Mouse (Mus musculus) frontal cortex, postnatal 36 days (tissue): ENCODE measurements at regions not wholly inside any gene's neighbourhood (a gene's known extent, or its start where the extent isn't known, plus 50 kb on each side); places are given as distances from the start of the nearest gene placed in this dataset.

Source experiments
- DNase-seq, 2 experiments: peaks; one replicate each; pipeline ENCODE4 v3.0.0; 2022; ENCODE audit warnings: low spot score in 2 of 2

DNA sequence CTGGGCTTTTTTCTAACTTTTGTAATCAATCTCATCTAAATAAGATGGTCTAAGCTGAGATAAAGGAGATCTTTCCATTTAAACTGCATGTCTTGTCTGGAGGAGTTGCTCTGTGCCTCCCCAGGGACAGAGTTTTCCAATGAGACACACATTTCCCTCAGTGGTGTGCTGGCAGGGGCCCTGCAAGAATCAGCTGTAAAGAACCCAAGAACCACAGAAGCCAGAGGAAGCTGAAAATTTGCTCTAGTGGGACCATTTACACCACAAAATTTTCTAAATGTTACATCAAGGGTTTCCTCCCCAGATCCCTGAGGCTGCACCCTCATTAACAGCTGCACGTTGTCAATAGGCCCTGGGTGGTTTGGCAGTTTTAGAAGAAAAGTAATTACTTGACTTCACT is 301.0 kb upstream of the Ttc14 start:
- DNase-seq = no peak

DNA sequence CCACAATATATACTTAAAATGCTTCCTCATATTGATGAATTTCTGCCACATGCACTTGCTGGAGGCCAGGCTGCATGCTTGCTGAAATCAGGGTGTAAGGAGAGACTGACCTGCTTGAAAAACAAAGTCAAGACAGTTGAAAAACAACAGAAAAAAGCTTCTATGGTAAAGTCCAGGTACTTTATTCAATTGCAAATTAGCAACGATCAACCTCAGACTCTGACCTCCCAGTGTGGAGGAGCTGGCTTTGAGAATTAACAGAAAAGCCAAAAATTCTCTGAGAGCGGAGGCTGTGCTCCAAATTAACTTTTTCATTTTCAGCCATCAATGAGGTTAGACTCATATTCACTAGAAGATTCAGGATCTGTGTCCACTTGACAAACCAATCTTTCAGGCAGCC is 291.4 kb upstream of the Ttc14 start:
- no peak for DNase-seq

DNA sequence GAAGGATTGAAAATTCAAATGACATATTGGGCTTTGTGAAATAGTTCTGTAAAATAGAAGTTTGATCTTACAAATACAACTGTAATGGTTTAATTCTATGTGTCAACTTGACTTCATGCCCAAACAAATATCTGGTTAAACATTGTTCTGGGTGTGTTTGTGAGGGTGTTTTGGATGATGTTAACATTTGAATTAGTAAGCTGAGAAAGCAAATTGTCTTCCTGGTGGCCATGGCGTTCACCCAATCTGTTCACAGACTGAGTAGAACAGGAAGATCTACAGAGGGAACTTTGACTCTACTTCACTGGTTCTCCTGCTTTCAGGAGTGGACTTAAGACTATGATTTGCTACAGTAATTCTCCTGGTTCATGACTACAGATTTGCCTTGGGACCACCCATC is 255.5 kb upstream of the Ttc14 start:
- DNase-seq = no peak

DNA sequence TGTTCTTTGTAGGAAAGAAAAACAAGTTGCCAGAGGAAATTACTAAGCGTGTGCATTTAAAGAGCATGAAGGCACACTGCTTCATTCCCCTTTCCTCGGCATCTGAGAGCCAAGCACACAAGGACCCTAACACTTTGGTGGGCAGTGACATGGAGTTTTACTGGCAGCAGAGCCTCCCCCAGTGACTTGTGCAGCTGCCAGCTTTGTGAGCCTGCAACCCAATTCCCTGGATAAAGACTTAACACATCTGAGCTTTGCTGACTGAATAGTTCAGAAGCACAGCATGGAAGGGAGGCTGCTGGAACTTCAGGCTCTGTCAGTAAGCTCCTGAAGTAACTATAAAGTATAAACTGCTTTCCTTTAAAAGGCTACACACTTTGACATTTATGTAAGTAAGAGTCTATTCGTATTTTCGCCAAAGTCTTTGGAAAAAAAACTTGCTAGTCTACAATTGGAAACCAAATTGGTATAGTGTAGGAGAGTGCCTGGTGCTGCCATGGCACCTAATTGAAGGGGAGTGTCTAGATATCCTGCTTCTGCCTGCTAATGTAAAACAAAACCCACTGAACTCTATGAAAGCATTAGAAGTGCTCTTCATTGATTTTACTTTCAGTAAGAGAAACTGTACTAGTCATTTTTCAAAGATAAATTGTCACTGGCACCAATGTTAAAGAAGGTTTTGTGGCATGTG is 236.8 kb upstream of the Ttc14 start:
- DNase-seq = peak in 1 of 2 experiments; percentile 21

DNA sequence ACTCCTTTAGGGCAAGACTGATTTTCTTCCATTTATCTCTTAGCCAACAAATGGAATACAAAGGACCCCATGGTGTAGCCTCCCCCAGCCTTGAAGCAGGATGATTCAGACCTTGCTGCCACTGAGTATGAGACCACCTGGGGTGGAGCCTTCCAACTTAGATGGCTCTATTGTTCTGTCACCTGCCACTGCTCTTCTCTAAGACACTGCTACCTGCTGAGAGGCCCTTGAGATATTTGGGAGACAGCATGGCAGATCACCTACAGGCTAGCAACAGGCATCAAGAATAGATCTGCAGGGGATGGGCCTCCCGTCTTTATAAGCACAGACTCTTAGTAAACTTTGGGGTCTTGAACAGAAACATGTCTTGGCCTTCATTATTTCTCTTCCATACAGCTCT is 219.0 kb upstream of the Ttc14 start:
- no peak for DNase-seq

DNA sequence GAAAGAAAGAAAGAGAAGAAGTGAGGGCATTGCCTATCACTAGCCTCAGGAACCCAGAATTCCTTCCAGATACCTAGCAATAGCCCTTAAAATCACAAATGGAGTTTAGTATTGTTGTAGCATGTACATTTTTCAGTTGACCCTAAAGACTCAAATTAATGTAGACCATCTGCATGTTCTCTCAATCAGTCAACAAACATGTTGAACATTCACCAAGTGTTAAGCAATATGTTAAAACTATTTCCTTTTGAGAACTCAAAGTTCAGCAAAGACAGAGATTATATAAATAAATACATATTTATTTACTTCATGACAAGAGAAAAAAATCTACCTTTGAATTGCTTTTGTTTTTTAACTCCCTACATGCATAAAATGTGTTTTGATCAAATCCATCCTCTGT is 185.4 kb upstream of the Ttc14 start:
- DNase-seq = no peak

GRCm38 (mm10) chr3:33616871-33617270 is 182.8 kb upstream of the Ttc14 start:
- no peak for DNase-seq

- no peak for DNase-seq
These were observed 166.6 kb upstream of the Ttc14 start for GRCm38 (mm10) chr3:33632928-33633514.

- DNase-seq = peak; percentile 52 to 77
These were observed 141.0 kb upstream of the Ttc14 start for GRCm38 (mm10) chr3:33658597-33658996.
